Mouse (Mus musculus): Measurements from ENCODE around the gene Mrtfb.

The Mrtfb gene

DNA sequence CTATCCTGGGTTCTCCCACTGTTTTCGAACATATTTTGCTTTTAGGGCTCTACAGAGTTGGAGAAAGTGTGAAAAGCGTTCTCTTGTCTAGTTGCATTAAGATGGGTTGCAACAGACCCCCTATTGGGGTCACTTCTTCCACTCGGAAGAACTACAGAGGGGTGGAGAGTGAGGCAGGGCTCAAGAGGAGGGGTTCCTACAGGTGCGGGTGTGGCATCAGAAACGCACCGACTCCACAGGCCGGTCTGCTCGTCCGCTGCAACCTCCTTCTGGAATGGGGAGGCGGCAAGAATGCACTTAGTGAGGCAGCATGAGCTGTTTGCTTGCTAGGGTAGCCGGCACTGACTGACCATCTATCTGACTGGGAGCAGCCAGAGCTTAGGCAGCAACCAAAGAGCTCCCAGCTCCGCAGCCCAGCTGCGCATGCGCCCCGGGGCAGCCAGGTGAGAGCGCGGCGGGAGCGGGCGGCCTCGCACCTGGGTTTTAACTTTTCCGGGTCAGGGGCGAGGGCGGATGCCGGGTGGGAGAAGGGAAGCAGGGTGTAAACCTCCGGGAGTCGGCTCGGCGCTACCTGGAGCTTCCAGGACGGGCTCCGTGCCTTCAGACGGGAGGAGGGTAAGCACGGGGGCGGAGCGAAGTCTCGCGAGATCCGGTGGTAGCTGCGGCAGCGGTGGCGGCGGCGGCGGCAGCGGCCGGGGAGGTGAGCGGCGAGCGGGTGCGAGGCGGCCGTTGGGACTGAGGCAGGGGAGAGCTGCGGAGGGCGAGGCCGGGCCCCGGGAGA, at the start of gene Mrtfb:
Mrtfb (plus strand) TSS at position 627 of the 781 bp plus-strand sequence.
- DNase-seq: peak; percentile 96

DNA sequence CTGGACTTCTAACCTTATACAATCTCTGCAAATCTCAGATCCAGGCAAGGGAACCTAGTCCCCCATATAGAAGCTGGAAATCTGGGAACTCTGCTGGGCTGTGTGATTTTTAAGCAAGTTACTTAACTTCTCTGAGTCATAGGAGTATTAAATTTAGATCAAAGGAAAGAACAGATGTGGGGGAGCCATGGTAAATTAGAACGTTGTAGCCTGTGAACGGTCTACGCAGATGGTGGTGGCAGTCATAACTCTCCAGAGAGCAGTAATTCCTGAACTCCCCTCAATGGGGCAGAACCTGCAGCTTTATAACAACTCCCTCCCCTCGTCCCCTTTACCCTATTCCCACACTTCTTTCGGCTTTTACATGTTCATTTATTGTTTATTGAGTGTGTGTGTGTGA, 48.6 kb upstream of the Mrtfb start:
- DNase-seq: no peak

DNA sequence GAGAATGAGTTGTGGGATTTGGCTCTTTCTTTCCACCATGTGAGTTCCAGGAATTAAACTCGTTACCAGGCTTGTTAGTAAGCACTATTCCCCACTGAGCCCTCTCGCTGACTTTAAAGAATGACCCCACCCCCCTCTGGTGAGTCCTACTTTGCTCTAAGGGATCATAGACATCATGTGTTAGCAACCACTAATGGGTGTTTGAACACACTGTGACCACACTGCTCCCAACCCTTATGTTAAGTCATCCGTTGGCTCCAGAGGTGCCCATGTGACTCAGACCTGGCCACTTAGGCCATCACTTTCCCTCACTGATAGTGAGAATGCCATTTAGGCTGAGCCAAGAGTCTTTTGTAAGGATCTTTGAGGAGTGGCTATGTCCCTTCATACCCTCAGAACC, 48.2 kb upstream of the Mrtfb start:
- DNase-seq: no peak

DNA sequence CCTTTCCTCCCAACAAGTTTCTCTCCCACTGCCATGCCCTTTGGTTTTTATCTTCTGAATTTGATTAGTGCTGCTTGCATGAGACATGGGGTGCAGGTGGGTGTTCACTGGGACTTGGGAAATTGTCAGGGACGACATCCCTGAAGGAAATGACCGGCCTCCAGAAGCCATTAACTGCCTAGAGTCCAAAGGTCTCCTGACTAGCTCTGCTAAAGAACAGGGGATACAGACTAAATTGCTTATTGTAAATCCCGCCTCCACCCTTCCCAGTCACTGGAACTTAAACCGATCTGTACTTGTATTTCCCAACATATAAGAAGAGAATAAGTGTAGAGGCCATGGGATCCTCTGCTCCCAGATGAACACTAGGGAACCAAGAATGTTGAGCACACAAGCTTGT, 43.5 kb upstream of the Mrtfb start:
- DNase-seq: no peak

DNA sequence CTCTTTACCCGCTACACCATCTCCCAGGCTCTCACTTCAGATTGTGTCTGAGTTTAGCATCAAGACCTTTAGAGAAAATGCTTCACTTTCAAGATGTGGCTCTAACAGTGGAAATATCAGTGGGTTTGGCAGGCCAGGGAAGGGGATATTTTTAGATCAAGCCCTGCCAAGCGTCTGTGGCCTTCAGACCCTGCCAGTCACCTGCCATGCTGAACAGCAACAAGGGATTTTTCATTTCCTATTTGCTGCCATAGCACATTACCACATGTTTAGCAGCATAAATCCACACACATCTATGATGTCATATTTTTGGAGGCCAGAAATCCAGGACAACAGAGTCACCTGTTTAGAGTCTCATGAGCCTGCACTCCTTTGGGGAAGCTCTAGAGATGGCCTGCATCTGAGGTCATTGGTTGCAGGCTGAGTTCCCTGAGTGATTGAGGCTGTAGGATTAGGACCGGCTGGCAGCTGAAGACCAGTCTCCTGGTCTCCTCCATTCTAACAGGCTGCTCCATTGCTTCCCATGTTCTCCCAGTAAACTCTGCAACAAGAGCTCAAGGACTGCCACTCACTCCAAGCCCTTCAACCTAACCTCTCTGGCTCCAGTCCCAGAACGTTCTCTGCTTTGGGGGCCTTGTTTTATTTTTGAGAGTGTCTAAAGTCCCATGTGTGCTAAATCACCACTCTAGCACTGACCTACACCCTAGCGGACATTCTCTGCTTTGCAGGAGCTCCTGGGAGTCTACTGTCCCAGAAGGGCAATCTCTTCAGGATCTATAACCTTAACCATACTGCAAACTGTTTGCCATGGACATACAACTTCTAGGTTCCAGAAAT, 39.9 kb upstream of the Mrtfb start:
- DNase-seq: peak; percentile 38

DNA sequence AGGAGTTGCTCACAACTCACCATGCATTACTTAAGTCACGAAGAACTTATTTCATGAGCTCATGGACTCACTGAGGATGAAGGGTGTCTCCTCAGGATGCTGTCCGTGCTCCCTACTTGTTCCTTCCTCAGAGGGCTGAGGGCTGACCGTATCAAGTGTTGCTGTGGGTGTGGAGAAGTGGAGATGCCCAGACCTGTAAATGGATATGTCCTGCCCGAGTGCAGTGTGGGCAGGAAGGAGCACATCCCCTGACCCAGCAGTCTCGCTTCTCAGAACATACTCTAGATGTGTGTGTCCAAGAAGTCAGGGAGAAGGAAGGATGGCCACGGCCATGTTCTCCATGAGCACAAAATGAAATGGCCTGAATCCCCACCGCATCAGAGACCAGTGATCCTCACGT, 38.3 kb upstream of the Mrtfb start:
- no peak for DNase-seq

DNA sequence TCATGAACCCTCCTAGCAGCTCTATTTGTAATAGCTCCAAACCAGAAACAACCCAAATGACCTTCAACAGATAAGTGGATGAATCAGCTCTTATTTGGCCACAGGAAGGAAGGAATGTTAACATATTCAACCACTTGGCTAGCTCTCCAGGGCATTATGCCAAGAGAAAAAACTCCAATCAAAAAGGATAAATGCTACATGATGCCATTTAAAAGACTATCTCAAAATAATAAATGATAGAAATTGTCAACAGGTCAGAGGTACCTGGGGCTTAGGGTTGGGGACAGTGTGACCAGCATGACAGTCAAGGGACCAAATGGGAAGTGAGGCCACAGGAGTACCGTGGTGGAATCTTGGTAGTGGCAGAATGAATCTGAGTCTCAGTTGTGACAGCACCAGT, 34.8 kb upstream of the Mrtfb start:
- DNase-seq: no peak

DNA sequence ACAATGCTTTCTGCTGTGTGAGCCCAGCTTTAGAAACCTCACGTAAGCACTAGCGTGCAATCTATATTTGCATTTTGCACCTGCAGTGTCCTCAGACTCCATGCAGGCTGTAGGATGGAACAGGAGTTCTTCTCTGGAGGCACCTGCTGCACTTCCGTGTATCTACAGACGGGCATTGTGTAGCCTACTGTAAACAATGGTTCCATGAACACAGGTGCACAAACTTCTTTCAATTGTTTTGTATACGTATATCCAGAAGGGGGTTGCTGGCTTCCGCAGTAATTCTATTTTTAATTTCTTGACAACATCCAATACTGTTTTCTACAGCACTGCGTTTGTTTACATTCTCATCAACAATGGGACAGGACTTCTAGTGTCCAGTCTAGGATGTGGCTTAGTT, 24.2 kb upstream of the Mrtfb start:
- no peak for DNase-seq

DNA sequence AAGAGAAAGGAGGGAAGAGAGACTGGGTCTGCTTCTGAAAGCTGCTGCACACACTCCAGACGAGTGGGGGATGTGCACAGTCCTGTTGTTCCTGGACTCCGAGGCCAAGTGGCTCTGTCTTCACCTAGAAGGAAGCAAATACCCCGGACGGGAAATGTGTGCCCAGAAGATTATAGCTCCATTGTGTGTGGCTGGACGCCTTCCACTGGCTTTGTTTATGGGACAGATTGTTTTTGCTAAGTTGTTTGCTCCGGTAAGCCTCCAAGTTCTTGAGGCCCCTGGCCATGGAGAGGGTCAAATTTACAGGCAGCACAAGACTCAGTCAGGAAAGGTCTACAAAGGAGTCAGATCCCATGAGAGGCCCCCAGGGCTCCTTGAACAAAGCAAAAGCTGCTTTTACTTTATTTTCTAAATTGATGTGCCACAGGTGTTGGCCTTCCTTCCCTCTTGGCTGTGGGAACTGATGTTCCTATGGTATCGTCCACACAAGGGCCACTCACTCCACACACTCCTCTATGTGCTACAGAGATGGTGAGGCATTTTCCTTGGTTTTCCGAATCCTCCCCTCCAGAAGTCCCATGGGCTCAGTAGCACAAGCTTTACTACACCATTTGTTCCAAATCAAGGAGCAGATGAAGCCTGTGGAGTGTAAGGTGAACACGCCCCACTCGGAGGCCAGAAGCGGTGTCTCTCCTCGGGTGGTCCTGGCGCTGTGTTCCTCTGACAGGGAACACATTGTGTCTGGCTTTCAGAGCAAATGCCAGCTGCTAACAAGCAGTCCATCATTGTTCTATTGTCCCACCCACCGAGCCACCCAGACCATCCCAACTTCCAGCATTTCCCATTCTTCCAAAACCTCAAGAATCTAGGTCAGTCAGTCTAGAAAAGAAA, 23.1 kb upstream of the Mrtfb start:
- DNase-seq: peak; percentile 56

DNA sequence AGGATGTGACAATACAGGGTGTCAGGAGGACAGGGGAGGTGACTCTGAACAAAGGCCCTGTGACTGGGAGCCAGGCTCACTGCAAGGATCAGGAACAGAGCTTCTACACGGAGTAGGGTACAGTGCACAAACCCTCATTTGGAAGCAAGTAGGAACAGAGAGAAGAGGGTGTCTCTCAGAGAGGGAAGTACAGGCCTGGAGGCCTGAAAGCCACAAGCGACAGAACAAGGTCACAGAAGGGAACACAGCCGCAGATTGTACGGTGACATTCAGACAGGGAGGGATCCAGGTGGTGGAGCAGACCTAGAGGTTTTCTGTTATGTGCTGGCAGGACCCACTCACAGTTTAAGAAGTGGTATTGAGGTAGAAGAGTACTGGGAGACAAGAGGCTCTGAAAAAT, 17.2 kb upstream of the Mrtfb start:
- no peak for DNase-seq

DNA sequence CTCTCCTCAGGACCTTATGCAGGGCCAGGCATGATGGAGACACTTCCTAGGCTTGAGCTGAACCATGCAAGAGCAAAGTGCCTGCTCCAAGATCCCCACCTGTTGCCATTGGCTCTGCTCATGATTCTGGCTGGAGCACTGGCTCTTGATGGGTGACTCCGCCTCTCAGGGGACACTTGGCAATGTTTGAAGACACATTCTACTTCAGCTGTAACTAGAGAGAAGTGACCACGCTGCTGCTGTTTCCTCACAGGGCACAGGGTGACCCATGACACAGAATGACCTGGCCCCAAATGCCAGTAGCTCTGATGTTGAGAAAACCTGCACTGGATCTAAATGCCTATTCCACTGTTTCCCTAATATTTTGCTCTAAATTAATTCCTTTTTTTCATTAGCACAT, 16.7 kb upstream of the Mrtfb start:
- no peak for DNase-seq

DNA sequence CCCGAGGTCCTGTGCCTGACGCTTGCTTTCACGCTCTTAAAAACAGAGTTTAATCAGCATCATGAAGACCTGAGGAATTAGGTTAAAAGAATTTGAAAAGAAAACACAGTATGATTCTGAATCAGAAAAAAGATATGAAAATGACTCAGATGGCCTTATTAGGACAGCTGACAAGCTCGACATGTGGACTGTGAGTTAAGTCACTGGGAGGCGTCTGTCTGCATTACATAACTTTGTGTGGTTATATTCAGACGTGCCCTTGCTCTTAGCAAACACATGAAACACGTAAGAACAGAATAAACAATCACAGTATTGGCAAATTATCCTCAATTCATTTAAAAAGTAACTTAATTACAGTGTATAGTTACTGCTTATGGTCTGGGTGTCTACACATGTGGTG, 16.0 kb upstream of the Mrtfb start:
- no peak for DNase-seq

DNA sequence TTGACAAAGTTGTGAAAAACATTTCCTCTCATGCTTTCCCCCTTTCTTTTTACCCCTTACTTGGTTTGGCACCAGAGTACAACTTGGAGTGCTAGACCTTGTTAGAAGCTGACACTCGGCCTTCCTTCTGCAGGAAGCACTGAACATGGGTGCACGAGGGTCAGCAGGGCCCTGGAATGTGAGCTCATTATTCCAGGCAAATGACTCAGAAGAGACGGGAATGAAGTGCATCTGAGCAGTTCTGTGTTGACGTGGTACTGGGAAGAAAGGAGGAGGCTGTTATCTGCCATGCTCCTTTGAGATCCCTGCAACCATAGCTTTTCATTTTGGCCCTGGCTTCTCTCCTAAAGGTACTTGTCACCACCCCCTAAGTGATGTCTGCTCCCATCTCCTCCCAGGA, 10.6 kb upstream of the Mrtfb start:
- DNase-seq: peak; percentile 22

DNA sequence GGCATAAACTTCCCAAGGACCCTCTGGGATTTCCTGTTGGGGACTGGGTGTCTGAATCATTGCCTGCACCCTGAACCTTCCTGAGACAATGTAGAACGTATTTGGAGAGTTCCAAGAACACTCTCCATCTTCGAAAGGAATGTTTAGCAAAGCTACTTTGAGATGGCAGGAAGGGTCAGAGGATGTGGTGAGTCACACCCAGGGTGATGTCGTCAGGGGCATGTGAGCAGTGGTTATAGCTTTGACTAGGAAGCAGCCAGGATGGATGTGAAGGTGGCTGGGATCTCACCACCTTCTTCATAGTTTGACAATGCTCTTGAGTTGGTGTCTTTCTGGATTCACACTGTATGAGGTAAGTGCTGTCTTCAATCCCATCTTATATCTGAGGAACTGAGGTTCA, 9.4 kb upstream of the Mrtfb start:
- no peak for DNase-seq

DNA sequence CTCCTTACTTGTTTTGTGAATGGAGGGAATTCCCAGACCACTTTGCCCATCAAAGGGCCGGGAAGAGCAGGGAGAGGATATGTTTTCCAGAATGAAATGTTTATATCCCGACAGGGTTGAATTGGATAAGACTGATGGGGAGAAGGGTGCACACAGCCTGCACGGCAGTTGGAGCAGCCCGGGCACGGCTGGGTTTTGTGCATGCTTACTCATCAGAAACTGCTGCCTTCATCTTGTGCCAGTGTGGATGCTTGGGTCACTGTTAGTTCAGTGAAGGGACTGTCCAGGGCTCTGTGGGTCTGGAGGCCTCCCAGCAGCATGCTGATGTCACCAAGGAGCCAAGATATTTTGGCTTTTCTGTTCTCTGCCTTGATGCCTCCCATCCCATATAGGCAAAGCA, 6.2 kb upstream of the Mrtfb start:
- DNase-seq: no peak

DNA sequence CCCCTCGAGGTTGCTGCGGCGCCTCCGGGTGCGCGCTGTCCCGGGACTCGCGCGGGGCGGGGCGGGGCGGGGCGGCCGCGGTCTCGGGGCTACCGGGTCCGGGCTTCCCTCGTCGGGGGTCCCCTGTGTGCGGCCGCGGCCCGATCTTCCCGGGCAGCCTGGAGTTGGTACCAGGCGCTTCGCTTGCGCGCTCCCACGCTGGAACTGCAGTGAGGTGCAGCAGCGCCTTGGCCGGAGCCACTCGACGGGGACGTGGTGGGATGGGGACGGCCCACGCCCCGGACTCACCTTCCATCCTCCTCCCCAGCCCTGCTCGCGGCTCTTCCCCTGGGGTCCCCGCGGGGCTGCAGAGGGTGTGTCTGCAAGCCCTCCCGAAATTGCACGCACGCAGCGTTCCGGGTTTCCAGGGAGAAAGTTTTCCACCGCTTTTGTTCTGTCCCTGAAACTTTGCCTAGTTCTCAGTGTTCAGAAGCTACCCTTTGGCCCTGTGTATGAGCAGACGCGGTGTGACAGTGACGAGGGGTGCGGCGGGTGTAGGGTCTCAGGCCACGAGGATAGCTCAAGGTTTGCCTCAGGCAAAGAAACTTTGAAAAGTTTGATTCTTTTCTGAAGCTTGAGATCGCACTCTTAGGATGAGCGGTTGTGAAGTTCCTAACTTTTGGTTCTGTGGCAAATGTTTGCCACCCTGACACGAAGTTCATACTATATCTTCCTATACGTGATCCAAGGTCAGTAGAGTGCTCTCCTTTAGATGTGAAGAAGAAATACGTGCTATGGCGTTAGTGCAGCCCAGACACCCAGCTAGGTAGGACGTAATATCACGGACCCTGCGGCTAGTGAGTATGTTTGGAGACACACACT, 616 bp downstream of the Mrtfb start:
- DNase-seq: peak; percentile 71

DNA sequence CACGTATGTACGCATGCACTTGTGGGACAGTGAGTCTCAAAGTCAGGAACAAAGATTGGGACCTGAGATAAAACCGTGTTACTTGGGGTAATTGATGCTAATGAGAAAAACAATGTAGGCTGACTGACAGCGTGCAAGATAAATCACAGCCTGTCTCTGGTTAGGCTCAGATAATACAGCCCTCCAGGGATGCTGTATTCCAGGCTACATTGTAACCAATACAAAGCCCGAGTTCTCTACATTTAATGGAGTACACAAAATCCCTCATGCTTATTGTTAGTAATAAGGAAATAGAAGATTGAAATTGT, 1.2 kb downstream of the Mrtfb start:
- DNase-seq: no peak

DNA sequence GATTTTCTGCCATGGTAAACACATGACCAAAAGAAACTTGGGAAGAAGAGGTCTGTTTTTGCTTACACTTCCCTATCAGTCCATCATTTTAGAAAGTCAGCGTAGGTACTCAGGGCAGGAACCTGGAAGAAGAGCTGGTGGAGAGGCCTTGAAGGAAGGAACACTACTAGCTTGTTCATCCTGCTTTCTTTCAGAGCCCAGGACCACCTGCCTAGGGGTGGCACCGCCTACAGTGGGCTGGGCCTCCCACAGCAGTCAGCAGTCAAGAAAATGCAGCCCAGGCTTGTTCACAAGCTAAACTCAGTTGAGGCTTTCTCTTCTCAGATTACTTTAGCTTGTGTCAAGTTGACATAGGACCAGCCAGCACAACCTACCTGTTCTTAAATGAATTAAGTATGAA, 2.7 kb downstream of the Mrtfb start:
- DNase-seq: no peak

DNA sequence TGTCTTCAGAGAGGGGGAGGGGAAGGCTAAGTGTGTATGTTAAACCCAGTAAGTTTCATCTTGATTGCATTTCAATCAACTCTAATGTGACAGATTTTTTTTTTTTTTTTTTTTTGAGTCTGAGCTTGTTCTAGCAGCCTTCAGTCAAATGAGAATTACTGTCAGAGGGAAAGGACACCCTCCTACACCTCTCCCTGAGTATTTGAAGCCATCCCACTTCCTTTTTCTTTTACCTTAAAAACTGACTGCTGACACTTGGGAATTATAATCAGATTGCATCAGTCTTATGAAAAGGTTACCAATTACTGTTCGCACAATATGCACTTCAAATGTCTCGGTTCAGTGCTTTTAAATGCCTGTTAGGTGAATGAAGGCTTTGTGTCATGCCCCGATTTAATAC, 10.0 kb downstream of the Mrtfb start:
- no peak for DNase-seq

DNA sequence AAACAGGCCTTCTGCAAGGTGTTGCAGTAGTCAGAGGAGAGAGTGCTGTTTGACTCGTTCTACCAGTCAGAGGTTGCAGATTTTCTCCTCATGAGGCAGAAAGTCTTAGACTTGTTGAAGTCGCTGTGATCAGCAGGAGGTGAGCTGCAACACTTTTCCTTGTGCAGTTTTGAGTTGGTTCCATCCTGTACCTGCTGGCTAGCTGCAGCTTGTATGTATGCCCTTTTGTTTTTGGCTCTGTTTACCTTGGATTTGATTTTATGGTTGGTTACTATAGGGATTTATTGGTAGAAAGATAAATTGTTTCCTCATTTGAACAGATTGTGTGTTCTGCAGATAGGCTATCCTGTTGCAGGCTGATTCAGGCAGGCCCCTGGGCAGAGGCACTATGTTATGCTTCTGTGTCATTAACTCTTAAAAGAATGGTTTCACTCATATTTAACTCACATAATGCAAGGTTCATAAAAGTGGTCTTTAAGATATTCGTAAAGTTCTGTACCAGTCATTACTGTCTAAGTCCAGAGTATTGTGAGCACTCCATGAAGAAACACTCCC, 11.1 kb downstream of the Mrtfb start:
- DNase-seq: no peak

DNA sequence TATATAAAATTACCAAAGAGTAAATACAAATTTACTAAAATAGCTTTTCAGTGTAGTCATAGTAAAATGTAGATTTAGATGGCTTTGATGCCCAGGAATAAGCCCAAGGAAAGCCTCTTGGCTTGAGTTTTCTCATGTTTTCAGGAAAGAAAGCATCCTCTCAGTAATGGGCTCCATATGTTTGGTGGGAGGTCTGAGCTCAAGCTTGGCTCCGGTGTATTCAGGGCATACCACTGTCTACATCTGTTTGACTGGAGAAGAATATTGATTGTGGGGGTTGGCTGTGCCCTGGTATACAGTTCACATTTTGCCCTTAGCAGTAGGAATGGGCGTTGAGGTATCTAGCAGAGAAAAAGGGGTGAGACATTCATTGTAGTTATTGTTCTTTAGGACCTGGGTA, 13.1 kb downstream of the Mrtfb start:
- DNase-seq: no peak

DNA sequence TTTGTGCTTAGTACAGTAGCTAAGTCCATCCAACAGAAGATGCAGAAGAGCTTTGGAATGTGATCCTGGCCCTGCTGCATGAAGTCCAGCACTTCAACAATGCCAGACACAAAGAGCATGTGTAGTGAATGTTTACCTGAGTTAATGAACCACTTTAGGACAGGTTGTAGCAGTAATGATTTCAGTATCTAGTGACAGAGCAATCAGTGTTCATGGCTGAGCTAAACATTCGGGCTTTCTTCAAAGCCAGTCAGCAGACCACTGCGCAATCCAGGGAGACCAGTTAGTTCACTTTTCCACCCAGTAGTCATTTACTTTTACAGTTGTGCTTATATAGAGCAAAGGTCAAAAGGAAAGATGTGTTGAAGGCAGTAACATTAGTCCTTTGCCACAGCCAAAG, 20.0 kb downstream of the Mrtfb start:
- DNase-seq: no peak
